ENCODE assay signal across 8 mouse cellular contexts in genomic region chr17:31636942-31637811, GRCm38 (mm10). TPM values are rescaled to one million over a fixed set of nuclear protein-coding genes. Genes with fewer than 3 reads are reported as not detected.
DNase-seq lines count a peak whose midpoint lies in the region; ATAC-seq and TF ChIP-seq lines count a peak whose summit lies in the region.

Gene Cbs (minus strand): TSS chr17:31637238.

- peaks cover 36% of the 10 kb centered on the region for H3K27me3 ChIP-seq in hindbrain, embryonic 13.5 days

- ATAC-seq in hindbrain, embryonic 13.5 days (ENCODE audit: low FRiP score): peak; percentile 87

- no peaks in the 10 kb centered on the region for H3K36me3 ChIP-seq in hindbrain, embryonic 13.5 days

- H3K9me3 ChIP-seq in hindbrain, embryonic 13.5 days: no peaks in the 10 kb centered on the region

- peak within 1 kb of the TSS; percentile 80 for H3K4me2 ChIP-seq in hindbrain, embryonic 13.5 days

- WGBS in hindbrain, embryonic 13.5 days: 2% methylated on average over 61 of the region's 61 CpGs

- intact Hi-C loops in left cerebral cortex, adult 2 months (cut with DNase I): no loop called here

- TF ChIP-seq CTCF in left cerebral cortex, adult 2 months (IDR thresholded peaks at IDR 0.05): no peak

- H3K27ac ChIP-seq in hindbrain, embryonic 13.5 days: peak within 1 kb of the TSS; percentile 76
- peak within 1 kb of the TSS; percentile 78 for H3K27ac ChIP-seq in left cerebral cortex, adult 2 months

- peak within 1 kb of the TSS; percentile 52 for H3K4me3 ChIP-seq in hindbrain, embryonic 13.5 days
- peak within 1 kb of the TSS; percentile 47 for H3K4me3 ChIP-seq in left cerebral cortex, adult 2 months

- DNase-seq in R1 (ENCODE audit: low read depth, low spot score): peak; percentile 91
- peak; percentile 64 to 70 for DNase-seq in cerebellum, postnatal 14 days
- DNase-seq in gastrocnemius, adult 18-20 months (ENCODE audit: low spot score): peak; percentile 70
- peak; percentile 66 to 75 for DNase-seq in left cerebral cortex, adult 2 months (ENCODE audit: extremely low spot score in 1 of 2, low spot score in 2 of 2)
- peak; percentile 81 to 90 for DNase-seq in lung, postnatal 4 days
- peak; percentile 39 to 60 for DNase-seq in right cerebral cortex, adult 2 months (ENCODE audit: low spot score in 2 of 2)
- peak; percentile 80 to 85 for DNase-seq in urinary bladder, postnatal 4 days (ENCODE audit: low spot score in 2 of 2)

- peaks cover 22% of the 10 kb centered on the region for H3K4me1 ChIP-seq in hindbrain, embryonic 13.5 days (replicated peaks)

- H3K9ac ChIP-seq in hindbrain, embryonic 13.5 days: peak within 1 kb of the TSS; percentile 68

RNA-seq across cellular contexts. Expression of gene Cbs, which starts in this region (rescaled TPM):
- under 1 TPM; 0.66 to 0.69 TPM for total RNA-seq in gastrocnemius, adult 18-20 months (2021)
- 4.5 and 4.6 TPM in 2 replicates for polyA plus RNA-seq in hindbrain, embryonic 13.5 days (2015; fragmentation: Nextera tagmentation; extraction: Ambion mirVana)
- total RNA-seq in left cerebral cortex, adult 2 months (2021): 10 to 100 TPM; 46.7 to 51.6 TPM

Comparison
In these comparisons a context has a peak if more than half of its experiments do, and no peak if none do; other contexts are left out.
1. Peak in every context shown above with its lines: DNase-seq, ATAC-seq, H3K4me3 ChIP-seq and H3K27ac ChIP-seq.
2. RNA of gene Cbs (total RNA-seq): 46.7 to 51.6 TPM in left cerebral cortex, adult 2 months; 0.66 to 0.69 TPM in gastrocnemius, adult 18-20 months; every median in the first group is over 10 times any median in the second.
3. Peak in DNase-seq in gastrocnemius, adult 18-20 months; RNA of the gene not detected or under 1 TPM.